Mouse (Mus musculus) megakaryocyte-erythroid progenitor cell, adult 5-6 weeks (primary cell): Measurements from ENCODE around the gene 2210010C04Rik. TPM values are rescaled to one million over a fixed set of nuclear protein-coding genes. Genes with fewer than 3 reads are reported as not detected.
"Not testable (repeated sequence)": the region's sequence is repeated elsewhere in the genome, so short reads cannot be mapped to it uniquely, and the experiment has no call there.

Experiments used
- ATAC-seq: replicated peaks from 2 replicates; pipeline ENCODE4 v1.8.0; 2016; ENCODE audit warnings: mild to moderate bottlenecking, inconsistent platforms; ENCODE audit not compliant: severe bottlenecking, poor library complexity, low FRiP score, low TSS enrichment
- total RNA-seq, 2 experiments: library from RNA; stranded (forward) in 1 of 2; stranded (reverse) in 1 of 2; fragments of 200-1000, 215-1000 nt in 1 of 2; fragments of >200 nt in 1 of 2; fragmentation: Nextera tagmentation in 1 of 2; gene quantifications; 2 replicates each; pipeline ENCODE4 v1.2.3; 2014 to 2017

2210010C04Rik gene
- total RNA-seq, 2 experiments from 2014 or later, result not detected

GRCm38 (mm10) chr6:41027053-41027452, 8.3 kb downstream of the 2210010C04Rik start:
- ATAC-seq, result no peak

DNA sequence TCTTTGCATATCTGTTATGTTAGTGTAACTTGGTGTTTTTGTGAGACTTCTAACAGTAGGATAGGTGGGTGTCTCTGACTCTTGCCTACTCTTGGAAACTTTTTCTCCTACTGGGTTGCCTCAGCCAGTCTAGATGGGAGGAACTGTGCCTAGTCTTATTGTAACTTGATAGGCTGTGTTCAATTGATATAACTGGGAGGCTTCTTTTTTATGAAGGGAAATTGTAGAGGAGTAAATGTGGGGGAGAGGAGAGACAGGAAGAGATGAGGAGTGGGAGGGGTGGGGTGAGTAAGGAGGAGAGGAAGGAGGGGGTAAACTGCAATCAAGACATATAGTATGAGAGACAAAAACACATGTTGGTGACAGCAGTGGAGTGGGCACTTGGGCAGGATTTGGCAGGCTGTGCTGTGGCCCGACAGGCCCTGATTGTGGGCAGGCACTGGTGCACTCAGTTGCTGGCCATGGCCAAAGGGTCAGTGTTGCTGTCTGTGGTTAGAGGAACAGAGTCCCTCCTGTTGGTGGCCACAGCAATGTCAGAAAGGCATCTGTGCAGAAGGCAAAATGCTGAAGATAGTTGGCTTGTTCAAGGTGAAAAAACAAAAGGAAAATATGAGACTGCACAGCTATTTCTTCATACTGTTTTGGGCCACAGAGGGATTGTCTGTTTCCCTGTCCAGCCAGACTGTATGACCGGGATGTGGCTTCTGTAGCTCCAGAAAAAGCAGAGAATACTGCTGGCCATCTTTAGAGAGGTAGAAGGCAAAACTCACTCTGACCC, 9.2 kb downstream of the 2210010C04Rik start:
- no peak for ATAC-seq

DNA sequence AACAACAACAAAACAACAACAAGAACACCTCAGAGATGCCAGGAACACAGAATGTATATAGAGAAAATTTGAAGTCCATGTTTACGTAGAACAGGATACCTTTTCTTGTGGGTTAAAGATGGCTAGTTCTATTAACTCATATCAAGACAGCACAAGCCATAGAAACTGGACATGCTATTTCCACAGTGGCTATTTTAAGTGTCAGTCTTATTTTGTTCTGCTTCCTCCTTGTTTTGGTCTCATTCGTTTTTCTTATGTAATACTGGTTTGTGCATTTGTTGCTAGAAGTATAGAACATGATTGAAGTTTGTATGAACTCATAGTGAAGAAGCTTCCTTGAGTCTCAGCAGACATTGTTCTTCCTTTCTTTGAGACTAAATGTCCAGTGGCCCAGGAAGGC, 16.2 kb downstream of the 2210010C04Rik start:
- no peak for ATAC-seq

DNA sequence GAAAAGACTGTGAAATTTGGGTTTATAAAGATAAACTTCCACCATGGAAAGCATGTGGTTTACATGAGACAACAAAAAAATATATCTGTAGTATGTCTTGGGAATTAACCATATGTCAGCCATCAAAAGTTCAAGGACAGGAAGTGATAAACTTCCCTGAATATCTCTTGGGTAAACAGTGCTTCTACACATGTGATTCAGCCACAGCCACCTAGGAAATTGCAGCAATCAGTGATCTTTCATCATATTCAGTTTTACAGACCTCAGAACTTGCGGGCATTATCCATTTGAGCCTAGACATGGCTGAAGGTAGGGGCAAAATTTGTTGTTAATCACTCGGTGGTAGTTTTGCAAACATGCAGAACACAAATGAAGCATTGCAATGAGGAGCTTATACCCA, 16.7 kb downstream of the 2210010C04Rik start:
- ATAC-seq, result no peak

- ATAC-seq, result no peak
These were observed 20.2 kb downstream of the 2210010C04Rik start for GRCm38 (mm10) chr6:41015065-41015464.

- ATAC-seq, result not testable (repeated sequence)
These were observed 35.9 kb downstream of the 2210010C04Rik start, which contains the start of gene Gm2663 for GRCm38 (mm10) chr6:40999379-40999778. Gm2663 (minus strand) TSS chr6:40999479.

Other genes starting within 250 kb of the 2210010C04Rik start
- not detected in 2 replicates for gene Moxd2, start 148.0 kb downstream of the 2210010C04Rik start, total RNA-seq (2014; fragmentation: Nextera tagmentation)
- not detected in 2 replicates for gene Moxd2, start 148.0 kb downstream of the 2210010C04Rik start, total RNA-seq (2017)
- not detected in 2 replicates for gene Prss58, start 135.1 kb downstream of the 2210010C04Rik start, total RNA-seq (2014; fragmentation: Nextera tagmentation)
- gene Prss58, start 135.1 kb downstream of the 2210010C04Rik start, total RNA-seq (2017), result not detected in 2 replicates
- gene 1700074P13Rik, start 95.0 kb downstream of the 2210010C04Rik start, total RNA-seq (2014; fragmentation: Nextera tagmentation), result not detected in 2 replicates
- gene 1700074P13Rik, start 95.0 kb downstream of the 2210010C04Rik start, total RNA-seq (2017), result not detected in 2 replicates
- gene Gm4744, start 83.6 kb downstream of the 2210010C04Rik start, total RNA-seq (2014; fragmentation: Nextera tagmentation), result not detected in 2 replicates
- gene Gm4744, start 83.6 kb downstream of the 2210010C04Rik start, total RNA-seq (2017), result not detected in 2 replicates
- not detected in 2 replicates for gene 1810009J06Rik, start 70.8 kb downstream of the 2210010C04Rik start, total RNA-seq (2014; fragmentation: Nextera tagmentation)
- gene 1810009J06Rik, start 70.8 kb downstream of the 2210010C04Rik start, total RNA-seq (2017), result not detected in 2 replicates
- not detected in 2 replicates for gene Gm2663, start 36.0 kb downstream of the 2210010C04Rik start, total RNA-seq (2014; fragmentation: Nextera tagmentation)
- not detected in 2 replicates for gene Gm2663, start 36.0 kb downstream of the 2210010C04Rik start, total RNA-seq (2017)